Mouse (Mus musculus) thymus, adult 2 months (tissue): ENCODE measurements around the gene H2-D1.

Source experiments
- CTCF ChIP-seq: fragments of 200-500 bp; IDR thresholded peaks from 2 replicates; pipeline ENCODE4 v1.5.1; 2012; ENCODE audit warnings: mild to moderate bottlenecking, control low read depth, low read length, moderate library complexity, borderline replicate concordance; ENCODE audit not compliant: control insufficient read depth, poor library complexity, insufficient read depth; ENCODE audit errors: extremely low read depth
- POLR2A ChIP-seq: fragments of 200-500 bp; IDR thresholded peaks from 2 replicates; pipeline ENCODE4 v1.6.1; 2012; ENCODE audit warnings: mild to moderate bottlenecking, low read length, control low read depth, moderate library complexity; ENCODE audit not compliant: control insufficient read depth, poor library complexity, insufficient read depth; ENCODE audit errors: extremely low read depth

- TF ChIP-seq CTCF (no peak), POLR2A (no peak)
Measured at GRCm38 (mm10) chr17:35243086-35243485, 19.4 kb upstream of the H2-D1 start.
